Mouse (Mus musculus) MEL (cell line): ENCODE data around the gene Hs1bp3.

Source experiments
- CHD2 ChIP-seq: IDR thresholded peaks from 2 replicates; pipeline ENCODE4 v1.6.1; 2011; ENCODE audit warnings: low read length, improper control_type of control experiment
- CTCF ChIP-seq, 3 experiments: IDR thresholded peaks in 2 of 3; conservative IDR thresholded peaks in 1 of 3; 2 replicates each; pipeline ENCODE4 v1.5.1; 2011 to 2012; ENCODE audit warnings: low read length in 3 of 3, low read depth in 2 of 3, mild to moderate bottlenecking in 2 of 3, improper control_type of control experiment in 1 of 3, inconsistent platforms in 1 of 3, mixed read lengths in 1 of 3, moderate library complexity in 1 of 3; ENCODE audit not compliant: control insufficient read depth in 1 of 3, insufficient read depth in 1 of 3, poor library complexity in 1 of 3, severe bottlenecking in 1 of 3
- ELF1 ChIP-seq: IDR thresholded peaks from 2 replicates; pipeline ENCODE4 v1.6.1; 2014; ENCODE audit warnings: low read depth, mild to moderate bottlenecking, inconsistent platforms, low read length, improper control_type of control experiment, moderate library complexity
- EP300 ChIP-seq, 2 experiments: IDR thresholded peaks; 2 replicates each; pipeline ENCODE4 v1.6.1; 2011; ENCODE audit warnings: improper control_type of control experiment in 2 of 2, low read length in 2 of 2, low read depth in 1 of 2, mild to moderate bottlenecking in 1 of 2
- ETS1 ChIP-seq: IDR thresholded peaks from 2 replicates; pipeline ENCODE4 v1.6.1; 2012; ENCODE audit warnings: low read depth, mild to moderate bottlenecking, inconsistent platforms, low read length, improper control_type of control experiment, moderate library complexity
- GABPA ChIP-seq: IDR thresholded peaks from 2 replicates; pipeline ENCODE4 v1.6.1; 2012; ENCODE audit warnings: low read depth, mild to moderate bottlenecking, inconsistent platforms, low read length, improper control_type of control experiment, moderate library complexity
- GATA1 ChIP-seq: IDR thresholded peaks from 2 replicates; pipeline ENCODE4 v1.6.1; 2011; ENCODE audit warnings: low read depth, low read length, improper control_type of control experiment
- MAX ChIP-seq: IDR thresholded peaks from 2 replicates; pipeline ENCODE4 v1.6.1; 2011; ENCODE audit warnings: low read length, improper control_type of control experiment
- MEF2A ChIP-seq: IDR thresholded peaks from 2 replicates; pipeline ENCODE4 v1.6.1; 2014; ENCODE audit warnings: low read depth, mild to moderate bottlenecking, inconsistent platforms, low read length, improper control_type of control experiment; ENCODE audit not compliant: poor library complexity, insufficient replicate concordance, severe bottlenecking; ENCODE audit errors: extremely low read depth
- MYC ChIP-seq: IDR thresholded peaks from 2 replicates; pipeline ENCODE4 v1.6.1; 2011; ENCODE audit warnings: low read depth, mild to moderate bottlenecking, low read length, improper control_type of control experiment, moderate library complexity
- NRF1 ChIP-seq: IDR thresholded peaks from 2 replicates; pipeline ENCODE4 v1.6.1; 2014; ENCODE audit warnings: low read depth, mild to moderate bottlenecking, inconsistent platforms, low read length, improper control_type of control experiment, moderate library complexity; ENCODE audit not compliant: poor library complexity, insufficient read depth, severe bottlenecking
- POLR2A ChIP-seq, 2 experiments: IDR thresholded peaks; 2 replicates each; pipeline ENCODE4 v1.6.1; 2011 to 2012; ENCODE audit warnings: low read length in 2 of 2, mild to moderate bottlenecking in 2 of 2, control low read depth in 1 of 2, improper control_type of control experiment in 1 of 2, low read depth in 1 of 2, moderate library complexity in 1 of 2; ENCODE audit not compliant: control insufficient read depth in 1 of 2, insufficient read depth in 1 of 2, poor library complexity in 1 of 2
- POLR2AphosphoS5 ChIP-seq: IDR thresholded peaks from 2 replicates; pipeline ENCODE4 v1.6.1; 2012; ENCODE audit warnings: low read depth, borderline replicate concordance, mild to moderate bottlenecking, inconsistent platforms, low read length, moderate library complexity, mixed read lengths
- USF1 ChIP-seq: IDR thresholded peaks from 2 replicates; pipeline ENCODE4 v1.6.1; 2014; ENCODE audit warnings: low read depth, mild to moderate bottlenecking, inconsistent platforms, low read length, improper control_type of control experiment, moderate library complexity

- TF ChIP-seq CHD2 (no peak), POLR2A (IDR thresholded peaks at IDR 0.05; ENCODE audit: control insufficient read depth in 1 of 2, insufficient read depth in 1 of 2, low read depth in 1 of 2, low read length in 2 of 2, poor library complexity in 1 of 2) (no peak), ELF1 (no peak), MYC (no peak), POLR2AphosphoS5 (no peak), NRF1 (no peak), CTCF (IDR thresholded peaks at IDR 0.05 in 2 of 3, conservative IDR thresholded peaks at IDR 0.05 in 1 of 3; ENCODE audit: control insufficient read depth in 1 of 3, insufficient read depth in 1 of 3, low read depth in 2 of 3, low read length in 3 of 3, poor library complexity in 1 of 3, severe bottlenecking in 1 of 3) (peak; percentile 71 to 85 (median 84)), MAX (no peak), ETS1 (no peak), MEF2A (no peak), USF1 (no peak), GABPA (no peak), EP300 (IDR thresholded peaks at IDR 0.05; ENCODE audit: low read depth in 1 of 2, low read length in 2 of 2) (no peak), GATA1 (no peak)
Observed at GRCm38 (mm10) chr12:8320084-8320713, 7.0 kb downstream of the Hs1bp3 start.
